Mouse (Mus musculus) ES-Bruce4 (cell line): ENCODE measurements around the gene Hoxc9. TPM values are rescaled to one million over a fixed set of nuclear protein-coding genes. Genes with fewer than 3 reads are reported as not detected.

Experiments
- H3K27ac ChIP-seq: 2 replicates; pipeline ENCODE4 v1.5.1; 2012; ENCODE audit warnings: low read length, inconsistent platforms; ENCODE audit not compliant: insufficient read depth
- H3K27me3 ChIP-seq: 2 replicates; pipeline ENCODE4 v1.6.1; 2012; ENCODE audit warnings: mild to moderate bottlenecking, low read length, inconsistent platforms; ENCODE audit not compliant: control insufficient read depth, poor library complexity, insufficient read depth, severe bottlenecking
- H3K36me3 ChIP-seq: 2 replicates; pipeline ENCODE4 v1.6.1; 2012; ENCODE audit warnings: inconsistent platforms, mild to moderate bottlenecking, low read length, moderate library complexity; ENCODE audit not compliant: control insufficient read depth, poor library complexity, insufficient read depth, severe bottlenecking
- H3K4me1 ChIP-seq: one replicate; pipeline ENCODE4 v1.8.1; 2011; ENCODE audit warnings: low read length; ENCODE audit not compliant: control insufficient read depth, insufficient read depth
- H3K4me3 ChIP-seq: 2 replicates; pipeline ENCODE4 v1.5.1; 2011; ENCODE audit warnings: low read depth, mild to moderate bottlenecking, low read length
- H3K9ac ChIP-seq: 2 replicates; pipeline ENCODE4 v1.6.1; 2012; ENCODE audit warnings: low read depth, mild to moderate bottlenecking, inconsistent platforms; ENCODE audit not compliant: poor library complexity, severe bottlenecking
- H3K9me3 ChIP-seq: replicated peaks from 2 replicates; pipeline ENCODE4 v1.6.1; 2012; ENCODE audit warnings: mild to moderate bottlenecking, low read length, inconsistent platforms; ENCODE audit not compliant: control insufficient read depth, poor library complexity, insufficient read depth, severe bottlenecking
- CTCF ChIP-seq: IDR thresholded peaks from one replicate; pipeline ENCODE4 v1.8.1; 2011; ENCODE audit warnings: low read depth, low read length
- EP300 ChIP-seq: IDR thresholded peaks from 2 replicates; pipeline ENCODE4 v1.6.1; 2011; ENCODE audit warnings: low read depth, low read length; ENCODE audit not compliant: insufficient read depth
- POLR2A ChIP-seq: IDR thresholded peaks from one replicate; pipeline ENCODE4 v1.8.1; 2011; ENCODE audit warnings: low read length; ENCODE audit not compliant: insufficient read depth
- polyA plus RNA-seq: library from polyadenylated mRNA; stranded (reverse); fragments of >200 nt; gene quantifications from 2 replicates; pipeline ENCODE4 v1.2.4, GENCODE M21; 2011; ENCODE audit warnings: low read depth; ENCODE audit not compliant: missing spikeins, insufficient read depth, insufficient read length

The Hoxc9 gene
- polyA plus RNA-seq, 1 experiment: not detected

GRCm38 (mm10) chr15:102980352-102980751 is 4.1 kb downstream of the Hoxc9 start:
- H3K27me3 ChIP-seq: peaks cover 63% of the 10 kb centered on the region

GRCm38 (mm10) chr15:102980912-102981311 is 4.7 kb downstream of the Hoxc9 start:
- H3K4me1 ChIP-seq: no peaks in the 10 kb centered on the region
- no peak for TF ChIP-seq CTCF
- TF ChIP-seq EP300: no peak
- TF ChIP-seq POLR2A: no peak
- H3K27me3 ChIP-seq: peaks cover 61% of the 10 kb centered on the region

More at GRCm38 (mm10) chr15:102980352-102980751, 4.1 kb downstream of the Hoxc9 start:
- H3K9me3 ChIP-seq: no peaks in the 10 kb centered on the region
- no peak overlapping the region for H3K27ac ChIP-seq
- no peak overlapping the region for H3K4me3 ChIP-seq
- no peak for TF ChIP-seq CTCF
- no peak for TF ChIP-seq EP300
- no peak for TF ChIP-seq POLR2A
- H3K4me1 ChIP-seq: no peaks in the 10 kb centered on the region
- H3K36me3 ChIP-seq: no peaks in the 10 kb centered on the region
- H3K9ac ChIP-seq: no peak overlapping the region

GRCm38 (mm10) chr15:102981379-102982288 is 5.4 kb downstream of the Hoxc9 start:
- Histone ChIP-seq H3K36me3 (no peaks in the 10 kb centered on the region), H3K9me3 (no peaks in the 10 kb centered on the region), H3K4me1 (no peaks in the 10 kb centered on the region), H3K27me3 (peaks cover 59% of the 10 kb centered on the region), H3K27ac (no peak overlapping the region), H3K9ac (peak overlapping the region; percentile 59), H3K4me3 (peak overlapping the region; percentile 65)
- TF ChIP-seq POLR2A (no peak), EP300 (no peak), CTCF (no peak)

More at GRCm38 (mm10) chr15:102980912-102981311, 4.7 kb downstream of the Hoxc9 start:
- no peak overlapping the region for H3K27ac ChIP-seq
- H3K4me3 ChIP-seq: peak overlapping the region; percentile 65
- H3K9ac ChIP-seq: peak overlapping the region; percentile 59; the same call in 1 of the 2 replicates
- H3K36me3 ChIP-seq: no peaks in the 10 kb centered on the region
- no peaks in the 10 kb centered on the region for H3K9me3 ChIP-seq

- Histone ChIP-seq H3K36me3 (no peaks in the 10 kb centered on the region), H3K9me3 (no peaks in the 10 kb centered on the region), H3K27ac (no peak overlapping the region), H3K9ac (no peak overlapping the region), H3K4me1 (no peaks in the 10 kb centered on the region), H3K4me3 (no peak overlapping the region), H3K27me3 (peaks cover 60% of the 10 kb centered on the region)
- TF ChIP-seq EP300 (no peak), POLR2A (no peak), CTCF (no peak)
Measured at GRCm38 (mm10) chr15:102983716-102984115, 7.5 kb downstream of the Hoxc9 start.

DNA sequence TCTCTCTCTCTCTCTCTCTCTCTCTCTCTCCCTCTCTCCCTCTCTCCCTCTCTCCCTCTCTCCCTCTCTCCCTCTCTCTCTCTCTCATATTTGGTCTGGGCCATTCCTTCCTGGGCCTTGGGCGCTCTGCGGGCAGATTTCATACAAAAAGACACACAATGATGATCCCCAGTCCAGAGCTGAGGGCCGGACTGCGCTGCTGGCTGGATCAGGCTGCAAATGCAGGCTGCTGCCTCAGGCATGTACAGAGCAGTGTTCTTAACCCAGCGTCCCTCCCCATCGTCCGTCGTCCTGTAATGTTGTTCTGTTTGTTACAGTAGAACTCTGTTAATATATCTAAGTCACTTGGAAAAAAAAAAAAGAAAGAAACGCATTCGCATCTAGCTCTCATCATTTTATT is 8.3 kb downstream of the Hoxc9 start:
- Histone ChIP-seq H3K9me3 (no peaks in the 10 kb centered on the region), H3K9ac (no peak overlapping the region), H3K36me3 (no peaks in the 10 kb centered on the region), H3K4me3 (no peak overlapping the region), H3K27me3 (peaks cover 61% of the 10 kb centered on the region), H3K27ac (no peak overlapping the region), H3K4me1 (no peaks in the 10 kb centered on the region)
- TF ChIP-seq CTCF (no peak), POLR2A (no peak), EP300 (no peak)

GRCm38 (mm10) chr15:102984925-102985324 is 8.7 kb downstream of the Hoxc9 start:
- H3K4me1 ChIP-seq: no peaks in the 10 kb centered on the region
- H3K36me3 ChIP-seq: no peaks in the 10 kb centered on the region
- TF ChIP-seq POLR2A (no peak), CTCF (no peak), EP300 (no peak)
- no peak overlapping the region for H3K9ac ChIP-seq
- H3K27ac ChIP-seq: no peak overlapping the region
- H3K27me3 ChIP-seq: peaks cover 60% of the 10 kb centered on the region
- no peaks in the 10 kb centered on the region for H3K9me3 ChIP-seq
- H3K4me3 ChIP-seq: no peak overlapping the region
